ENCODE assay signal across 27 mouse cellular contexts in genomic region chr4:152117538-152117937, GRCm38 (mm10). TPM values are rescaled to one million over a fixed set of nuclear protein-coding genes. Genes with fewer than 3 reads are reported as not detected.
"Had no signal": no experiment of that assay in that cellular context is flagged by ENCODE, and none has a peak within 500 bp of the region (broad histone marks: within the 10 kb centered on the region; RNA-seq: fewer than 3 reads in every experiment).

No protein-coding gene starts in this region.

- H3K9ac ChIP-seq: kidney, embryonic 15.5 days; limb, embryonic 13.5 days; liver, embryonic 12.5 days; liver, embryonic 15.5 days; lung, embryonic 15.5 days; neural tube, embryonic 12.5 days; neural tube, embryonic 15.5 days had no signal

- H3K4me2 ChIP-seq: kidney, embryonic 15.5 days; limb, embryonic 13.5 days; liver, embryonic 12.5 days; liver, embryonic 15.5 days; lung, embryonic 15.5 days; midbrain, embryonic 11.5 days; neural tube, embryonic 12.5 days; neural tube, embryonic 15.5 days had no signal

- H3K27ac ChIP-seq: kidney, embryonic 15.5 days; left cerebral cortex, adult 2 months; limb, embryonic 10.5 days; limb, embryonic 13.5 days; liver, embryonic 12.5 days; liver, embryonic 15.5 days; lung, embryonic 15.5 days; neural tube, embryonic 12.5 days; neural tube, embryonic 15.5 days had no signal

- ATAC-seq: liver, embryonic 12.5 days had no signal

- H3K4me3 ChIP-seq: kidney, embryonic 15.5 days; left cerebral cortex, adult 2 months; limb, embryonic 10.5 days; limb, embryonic 13.5 days; liver, embryonic 12.5 days; liver, embryonic 15.5 days; lung, embryonic 15.5 days; neural tube, embryonic 12.5 days; neural tube, embryonic 15.5 days had no signal

- DNase-seq: kidney, adult 11 months; kidney, adult 8-10 months; kidney, postnatal 10 days; kidney, postnatal 36 days; layer of hippocampus, postnatal 36 days; liver; lung, adult 18-20 months; lung, postnatal 14 days; lung, postnatal 4 days; midbrain, embryonic 14.5 days; right cerebral cortex, adult 18-20 months; right cerebral cortex, postnatal 14 days; right cerebral cortex, postnatal 4 days; spleen, adult 18-20 months; thymus, adult 2 months; thymus, postnatal 14 days had no signal

- H3K9me3 ChIP-seq: kidney, embryonic 15.5 days; limb, embryonic 10.5 days; limb, embryonic 13.5 days; liver, embryonic 12.5 days; liver, embryonic 15.5 days; lung, embryonic 15.5 days; neural tube, embryonic 12.5 days; neural tube, embryonic 15.5 days had no signal

RNA-seq across cellular contexts. Expression of gene Espn, which starts 34.6 kb away (rescaled TPM):
- polyA plus RNA-seq: midbrain, embryonic 14.5 days had no signal

RNA-seq across cellular contexts. Expression of gene Hes2, which starts 41.1 kb away (rescaled TPM):
- polyA plus RNA-seq: limb, embryonic 10.5 days; limb, embryonic 13.5 days; liver, embryonic 15.5 days; midbrain, embryonic 14.5 days; midbrain, postnatal 0 days; neural tube, embryonic 15.5 days had no signal
